Mouse (Mus musculus) hindbrain, embryonic 15.5 days (tissue): ENCODE results near the gene St6galnac3. TPM values are rescaled to one million over a fixed set of nuclear protein-coding genes. Genes with fewer than 3 reads are reported as not detected.
"Not testable (repeated sequence)": the region's sequence is repeated elsewhere in the genome, so short reads cannot be mapped to it uniquely, and the experiment has no call there.

Experiments
- ATAC-seq: fragments of 200-750 bp; cut with Nextera tagmentation; 2 replicates; pipeline ENCODE4 v1.8.0; 2017; ENCODE audit warnings: low read depth, moderate number of reproducible peaks, moderate TSS enrichment; ENCODE audit not compliant: low FRiP score
- H3K27ac ChIP-seq: fragments of 300-500 bp; sonication (generic); replicated peaks from 2 replicates; pipeline ENCODE4 v1.5.1; 2015; ENCODE audit warnings: mild to moderate bottlenecking, inconsistent platforms
- H3K27me3 ChIP-seq: fragments of 300-500 bp; sonication (generic); 2 replicates; pipeline ENCODE4 v1.6.1; 2015; ENCODE audit warnings: control low read depth, inconsistent platforms
- H3K36me3 ChIP-seq: fragments of 300-500 bp; sonication (generic); 2 replicates; pipeline ENCODE4 v1.6.1; 2015; ENCODE audit warnings: control low read depth, inconsistent platforms
- H3K4me1 ChIP-seq: fragments of 300-500 bp; sonication (generic); replicated peaks from 2 replicates; pipeline ENCODE4 v1.6.1; 2015; ENCODE audit warnings: control low read depth, inconsistent platforms
- H3K4me2 ChIP-seq: fragments of 300-500 bp; sonication (generic); 2 replicates; pipeline ENCODE4 v1.6.1; 2015; ENCODE audit warnings: moderate library complexity, mild to moderate bottlenecking, inconsistent platforms
- H3K4me3 ChIP-seq: fragments of 300-500 bp; sonication (generic); 2 replicates; pipeline ENCODE4 v1.5.1; 2015; ENCODE audit warnings: mild to moderate bottlenecking, inconsistent platforms
- H3K9ac ChIP-seq: fragments of 300-500 bp; sonication (generic); 2 replicates; pipeline ENCODE4 v1.6.1; 2015; ENCODE audit warnings: inconsistent platforms
- H3K9me3 ChIP-seq: fragments of 300-500 bp; sonication (generic); 2 replicates; pipeline ENCODE4 v1.6.1; 2016; ENCODE audit warnings: control low read depth, inconsistent platforms
- WGBS: fragments of 180-500 bp; shearing (Covaris S2); methylation state at CpG from one replicate; pipeline ENCODE4 v1.1.7; 2015; 5-methylcytosine and 5-hydroxymethylcytosine counted together
- polyA plus RNA-seq: library from polyadenylated mRNA; unstranded; fragments of >200 nt; fragmentation: Nextera tagmentation; extraction: Ambion mirVana; gene quantifications from 2 replicates; pipeline ENCODE4 v1.2.1, GENCODE M21; 2015

Gene St6galnac3
- polyA plus RNA-seq, 1 experiment from 2014 or later: 23.1 TPM

- peaks cover 19% of the 10 kb centered on the region for H3K4me1 ChIP-seq
- WGBS: 81% methylated on average over 4 of the region's 4 CpGs
- no peaks in the 10 kb centered on the region for H3K36me3 ChIP-seq
- H3K27ac ChIP-seq: no peak overlapping the region
- H3K4me3 ChIP-seq: no peak overlapping the region
- ATAC-seq: no peak
- no peak overlapping the region for H3K9ac ChIP-seq
- no peaks in the 10 kb centered on the region for H3K27me3 ChIP-seq
- H3K9me3 ChIP-seq: no peaks in the 10 kb centered on the region
- H3K4me2 ChIP-seq: no peak overlapping the region
These were observed 318.8 kb downstream of the St6galnac3 start for GRCm38 (mm10) chr3:153406220-153406619.

DNA sequence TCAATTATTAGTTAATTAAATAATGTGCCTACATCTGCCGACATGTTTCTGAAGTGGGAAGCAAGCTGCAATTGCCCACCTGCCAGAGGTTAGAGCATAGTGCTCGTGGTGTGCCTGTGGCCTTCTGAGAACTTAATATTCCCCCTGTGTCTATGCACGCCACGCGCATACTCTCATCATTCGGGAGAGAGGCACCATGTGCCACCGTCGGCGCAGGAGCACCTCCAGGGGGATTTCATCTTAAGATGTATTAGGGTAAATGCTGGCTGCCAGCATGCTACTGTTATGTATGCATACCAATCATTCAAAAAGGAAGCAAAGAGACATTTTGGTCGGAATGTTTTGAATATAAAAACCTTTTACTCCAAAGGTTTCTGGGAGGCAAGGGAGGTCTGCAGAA is 319.3 kb downstream of the St6galnac3 start:
- no peak overlapping the region for H3K4me2 ChIP-seq
- WGBS: 33% methylated on average over 10 of the region's 10 CpGs
- H3K9me3 ChIP-seq: no peaks in the 10 kb centered on the region
- H3K4me3 ChIP-seq: no peak overlapping the region
- no peaks in the 10 kb centered on the region for H3K27me3 ChIP-seq
- H3K4me1 ChIP-seq: peaks cover 19% of the 10 kb centered on the region
- no peak overlapping the region for H3K9ac ChIP-seq
- no peak for ATAC-seq
- H3K36me3 ChIP-seq: no peaks in the 10 kb centered on the region
- H3K27ac ChIP-seq: peak overlapping the region; percentile 18; the same call in 1 of the 2 replicates

DNA sequence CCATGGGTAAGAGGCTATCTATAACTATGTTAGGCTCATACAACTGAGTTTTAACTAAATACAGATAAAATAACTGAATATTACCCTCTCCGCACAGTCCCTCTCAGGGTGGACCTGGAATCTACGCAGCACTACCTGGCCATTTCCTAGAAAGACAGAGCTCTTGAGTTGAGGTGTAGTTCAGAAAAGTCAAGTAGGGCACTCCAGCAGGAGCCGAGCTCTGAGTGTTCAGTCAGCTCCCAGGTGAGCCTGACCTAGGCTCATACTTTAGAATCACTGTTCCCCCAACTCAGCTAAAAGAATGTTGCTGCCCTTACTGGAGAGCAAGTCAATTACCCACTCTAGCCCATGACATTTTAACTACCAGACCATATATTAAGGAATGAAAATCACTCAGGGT is 324.7 kb downstream of the St6galnac3 start:
- Histone ChIP-seq H3K4me3 (no peak overlapping the region), H3K9ac (no peak overlapping the region), H3K27me3 (no peaks in the 10 kb centered on the region), H3K36me3 (no peaks in the 10 kb centered on the region), H3K4me1 (peaks cover 14% of the 10 kb centered on the region), H3K9me3 (no peaks in the 10 kb centered on the region), H3K27ac (no peak overlapping the region), H3K4me2 (no peak overlapping the region)
- no peak for ATAC-seq
- WGBS: 95% methylated on average over 3 of the region's 3 CpGs

DNA sequence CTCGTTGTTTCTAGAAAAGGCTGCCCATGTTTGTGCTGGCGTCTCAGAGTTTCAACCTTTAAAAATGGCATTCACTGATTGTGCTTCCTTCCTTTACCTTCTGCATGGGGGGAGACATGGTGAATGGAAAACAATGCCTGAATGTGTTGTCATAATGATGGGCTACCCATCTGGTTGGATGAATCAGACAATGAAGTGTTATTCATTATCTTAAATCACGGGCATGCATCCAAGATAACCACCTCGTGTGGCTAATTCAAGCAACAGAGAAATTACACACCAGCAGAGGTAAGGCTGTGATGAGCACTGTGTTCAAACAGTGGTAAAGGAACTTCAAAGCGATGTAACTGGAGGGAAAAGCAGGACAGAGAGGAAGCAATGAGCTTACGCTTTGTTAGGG is 325.4 kb downstream of the St6galnac3 start:
- Histone ChIP-seq H3K4me2 (no peak overlapping the region), H3K4me1 (0 out of 2 replicates have a peak, but pooled peaks cover 8% of the 10 kb centered on the region), H3K36me3 (no peaks in the 10 kb centered on the region), H3K9ac (no peak overlapping the region), H3K4me3 (no peak overlapping the region), H3K9me3 (no peaks in the 10 kb centered on the region), H3K27ac (no peak overlapping the region), H3K27me3 (no peaks in the 10 kb centered on the region)
- no peak for ATAC-seq
- WGBS: 60% methylated on average over 6 of the region's 6 CpGs

GRCm38 (mm10) chr3:153397726-153398125 is 327.2 kb downstream of the St6galnac3 start:
- no peak overlapping the region for H3K4me3 ChIP-seq
- H3K9me3 ChIP-seq: no peaks in the 10 kb centered on the region
- no peak overlapping the region; the same call in 1 of the 2 replicates for H3K27ac ChIP-seq
- H3K9ac ChIP-seq: no peak overlapping the region
- H3K27me3 ChIP-seq: no peaks in the 10 kb centered on the region
- ATAC-seq: no peak
- WGBS: 42% methylated on average over 9 of the region's 9 CpGs
- H3K4me1 ChIP-seq: 0 out of 2 replicates have a peak, but pooled peaks cover 8% of the 10 kb centered on the region
- H3K36me3 ChIP-seq: no peaks in the 10 kb centered on the region
- no peak overlapping the region for H3K4me2 ChIP-seq

DNA sequence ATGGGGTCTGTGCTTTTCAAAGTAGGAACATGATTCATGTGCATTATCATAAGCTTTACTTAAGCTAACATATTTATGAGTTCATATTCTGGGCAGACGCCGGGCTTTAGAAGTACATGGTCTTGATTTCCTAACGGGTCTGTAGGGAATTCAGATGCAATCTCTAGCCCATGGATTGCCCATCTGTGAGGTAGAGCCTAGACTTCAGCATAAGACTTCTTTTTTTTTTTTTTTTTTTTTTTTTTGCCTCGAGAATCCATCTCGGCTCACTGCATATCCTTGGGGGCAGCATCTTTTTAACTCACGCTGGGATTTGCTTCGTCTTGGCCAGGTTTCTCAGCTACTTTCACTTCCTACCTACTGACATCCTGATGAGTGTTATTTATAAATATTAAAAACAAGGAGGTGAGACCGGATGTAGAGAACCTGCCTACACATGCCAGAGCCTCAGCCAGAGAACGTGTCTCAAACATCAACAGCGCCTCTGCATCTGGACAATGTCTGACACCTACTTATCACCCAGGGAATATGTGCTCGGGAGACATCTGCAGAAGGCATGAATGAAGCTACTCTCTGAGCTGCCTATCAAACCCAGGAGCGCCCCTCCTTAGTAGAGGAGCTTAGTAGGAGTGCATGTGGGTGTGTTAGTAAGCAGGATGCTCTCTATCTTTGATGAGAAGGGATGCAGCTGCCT is 328.5 kb downstream of the St6galnac3 start:
- Histone ChIP-seq H3K4me3 (no peak overlapping the region), H3K27ac (no peak overlapping the region), H3K4me1 (0 out of 2 replicates have a peak, but pooled peaks cover 8% of the 10 kb centered on the region), H3K27me3 (no peaks in the 10 kb centered on the region), H3K36me3 (no peaks in the 10 kb centered on the region), H3K9ac (no peak overlapping the region), H3K4me2 (no peak overlapping the region), H3K9me3 (no peaks in the 10 kb centered on the region)
- no peak for ATAC-seq
- 74% methylated on average over 12 of the region's 12 CpGs for WGBS

- Histone ChIP-seq H3K4me1 (0 out of 2 replicates have a peak, but pooled peaks cover 8% of the 10 kb centered on the region), H3K9me3 (no peaks in the 10 kb centered on the region), H3K27ac (no peak overlapping the region), H3K36me3 (no peaks in the 10 kb centered on the region), H3K27me3 (no peaks in the 10 kb centered on the region), H3K4me3 (no peak overlapping the region), H3K4me2 (no peak overlapping the region), H3K9ac (no peak overlapping the region)
- ATAC-seq: no peak
- 96% methylated on average over 5 of the region's 5 CpGs for WGBS
These were observed 329.6 kb downstream of the St6galnac3 start for GRCm38 (mm10) chr3:153395351-153395750.

DNA sequence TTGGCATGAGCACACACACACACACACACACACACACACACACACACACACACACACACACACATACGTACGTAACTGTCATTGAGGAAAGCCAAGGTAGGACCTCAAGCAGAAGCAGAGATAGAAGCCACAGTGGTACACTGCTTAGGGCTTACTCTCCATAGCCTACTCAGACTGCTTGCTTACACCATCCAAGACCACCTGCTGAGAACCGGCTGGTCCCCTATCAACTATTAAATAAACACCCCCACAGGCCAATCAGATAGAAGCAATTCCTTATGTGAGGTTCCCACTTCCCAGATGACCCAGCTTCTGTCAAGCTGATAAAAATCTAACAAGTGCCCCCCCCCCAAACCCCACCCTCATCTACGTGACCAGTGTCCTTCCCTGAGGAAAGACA is 330.2 kb downstream of the St6galnac3 start:
- H3K4me3 ChIP-seq: no peak overlapping the region
- no peak overlapping the region for H3K4me2 ChIP-seq
- WGBS: 94% methylated on average over 4 of the region's 4 CpGs
- H3K4me1 ChIP-seq: 0 out of 2 replicates have a peak, but pooled peaks cover 8% of the 10 kb centered on the region
- no peaks in the 10 kb centered on the region for H3K9me3 ChIP-seq
- no peaks in the 10 kb centered on the region for H3K36me3 ChIP-seq
- no peak overlapping the region for H3K9ac ChIP-seq
- 0 out of 2 replicates have a peak, but pooled peaks have one; percentile 20 for ATAC-seq
- H3K27me3 ChIP-seq: no peaks in the 10 kb centered on the region
- no peak overlapping the region for H3K27ac ChIP-seq

GRCm38 (mm10) chr3:153394224-153394623 is 330.8 kb downstream of the St6galnac3 start:
- 0 out of 2 replicates have a peak, but pooled peaks cover 8% of the 10 kb centered on the region for H3K4me1 ChIP-seq
- 94% methylated on average over 9 of the region's 9 CpGs for WGBS
- no peak overlapping the region for H3K4me3 ChIP-seq
- no peak overlapping the region for H3K9ac ChIP-seq
- H3K4me2 ChIP-seq: no peak overlapping the region
- H3K9me3 ChIP-seq: no peaks in the 10 kb centered on the region
- H3K27me3 ChIP-seq: no peaks in the 10 kb centered on the region
- no peak overlapping the region for H3K27ac ChIP-seq
- no peak for ATAC-seq
- H3K36me3 ChIP-seq: no peaks in the 10 kb centered on the region

GRCm38 (mm10) chr3:153391451-153391850 is 333.5 kb downstream of the St6galnac3 start:
- H3K36me3 ChIP-seq, ATAC-seq: not testable (repeated sequence)
- WGBS: 76% methylated on average over 1 of the region's 1 CpGs

GRCm38 (mm10) chr3:153384651-153385050 is 340.3 kb downstream of the St6galnac3 start:
- WGBS: 73% methylated on average over 5 of the region's 5 CpGs
- H3K27me3 ChIP-seq, H3K9ac ChIP-seq, H3K4me2 ChIP-seq, H3K27ac ChIP-seq, H3K36me3 ChIP-seq, H3K9me3 ChIP-seq, H3K4me3 ChIP-seq, H3K4me1 ChIP-seq, ATAC-seq: not testable (repeated sequence)

More at GRCm38 (mm10) chr3:153391451-153391850, 333.5 kb downstream of the St6galnac3 start:
- not testable (repeated sequence) for H3K4me3 ChIP-seq, H3K27me3 ChIP-seq, H3K4me1 ChIP-seq, H3K4me2 ChIP-seq, H3K9ac ChIP-seq, H3K9me3 ChIP-seq, H3K27ac ChIP-seq

GRCm38 (mm10) chr3:153383656-153384055 is 341.3 kb downstream of the St6galnac3 start:
- H3K4me1 ChIP-seq: 0 out of 2 replicates have a peak, but pooled peaks cover 10% of the 10 kb centered on the region
- no peak overlapping the region for H3K27ac ChIP-seq
- 95% methylated on average over 2 of the region's 2 CpGs for WGBS
- H3K9me3 ChIP-seq: no peaks in the 10 kb centered on the region
- no peak overlapping the region for H3K4me3 ChIP-seq
- ATAC-seq: no peak
- no peaks in the 10 kb centered on the region for H3K27me3 ChIP-seq
- no peaks in the 10 kb centered on the region for H3K36me3 ChIP-seq
- H3K4me2 ChIP-seq: no peak overlapping the region
- H3K9ac ChIP-seq: no peak overlapping the region
